Mouse (Mus musculus): ENCODE results near the gene Wfdc3.

Gene Wfdc3

GRCm38 (mm10) chr2:164776130-164776529, 30.4 kb upstream of the Wfdc3 start:
- no peak for DNase-seq (ENCODE audit: low spot score)

- no peak for DNase-seq (ENCODE audit: low spot score)
Measured at GRCm38 (mm10) chr2:164773989-164774364, 28.2 kb upstream of the Wfdc3 start.

- no peak for DNase-seq (ENCODE audit: low spot score)
Measured at GRCm38 (mm10) chr2:164773229-164773988, 27.7 kb upstream of the Wfdc3 start.

- DNase-seq (ENCODE audit: low spot score): no peak
Measured at GRCm38 (mm10) chr2:164771123-164771522, 25.4 kb upstream of the Wfdc3 start.

GRCm38 (mm10) chr2:164770279-164770678, 24.5 kb upstream of the Wfdc3 start:
- DNase-seq (ENCODE audit: low spot score): no peak

GRCm38 (mm10) chr2:164769258-164770037, 23.7 kb upstream of the Wfdc3 start, which contains the start of gene Ube2c:
TSS of gene Ube2c (plus strand) at chr2:164769898.
- peak; percentile 92 for DNase-seq (ENCODE audit: low spot score)

GRCm38 (mm10) chr2:164767812-164768540, 22.2 kb upstream of the Wfdc3 start:
- no peak for DNase-seq (ENCODE audit: low spot score)

GRCm38 (mm10) chr2:164765841-164766240, 20.1 kb upstream of the Wfdc3 start:
- DNase-seq (ENCODE audit: low spot score): no peak

GRCm38 (mm10) chr2:164762593-164762992, 16.9 kb upstream of the Wfdc3 start:
- DNase-seq (ENCODE audit: low spot score): no peak

GRCm38 (mm10) chr2:164761971-164762370, 16.2 kb upstream of the Wfdc3 start:
- no peak for DNase-seq (ENCODE audit: low spot score)

GRCm38 (mm10) chr2:164761502-164761901, 15.8 kb upstream of the Wfdc3 start:
- no peak for DNase-seq (ENCODE audit: low spot score)

- DNase-seq (ENCODE audit: low spot score): no peak
Measured at GRCm38 (mm10) chr2:164760059-164760833, 14.5 kb upstream of the Wfdc3 start.

- DNase-seq (ENCODE audit: low spot score): no peak
Measured at GRCm38 (mm10) chr2:164758692-164759091, 13.0 kb upstream of the Wfdc3 start.

GRCm38 (mm10) chr2:164757841-164758240, 12.1 kb upstream of the Wfdc3 start:
- DNase-seq (ENCODE audit: low spot score): no peak

- DNase-seq (ENCODE audit: low spot score): no peak
Measured at GRCm38 (mm10) chr2:164754800-164755199, 9.1 kb upstream of the Wfdc3 start.

GRCm38 (mm10) chr2:164754105-164754504, 8.4 kb upstream of the Wfdc3 start:
- no peak for DNase-seq (ENCODE audit: low spot score)

- DNase-seq (ENCODE audit: low spot score): no peak
Measured at GRCm38 (mm10) chr2:164752454-164752853, 6.7 kb upstream of the Wfdc3 start.

GRCm38 (mm10) chr2:164748991-164749390, 3.3 kb upstream of the Wfdc3 start:
- DNase-seq (ENCODE audit: low spot score): no peak

GRCm38 (mm10) chr2:164748191-164748590, 2.5 kb upstream of the Wfdc3 start:
- no peak for DNase-seq (ENCODE audit: low spot score)

- no peak for DNase-seq (ENCODE audit: low spot score)
Measured at GRCm38 (mm10) chr2:164746693-164747092, 962 bp upstream of the Wfdc3 start.

- DNase-seq (ENCODE audit: low spot score): no peak
Measured at GRCm38 (mm10) chr2:164744987-164745386, 744 bp downstream of the Wfdc3 start.

- no peak for DNase-seq (ENCODE audit: low spot score)
Measured at GRCm38 (mm10) chr2:164739876-164740275, 5.9 kb downstream of the Wfdc3 start.
